Mouse (Mus musculus) liver, embryonic 11.5 days (tissue): ENCODE measurements around the gene Rab29. TPM values are rescaled to one million over a fixed set of nuclear protein-coding genes. Genes with fewer than 3 reads are reported as not detected.
A peak's percentile ranks its signal among the peaks of the same experiment; 100 is the strongest.
"Not testable (repeated sequence)": the region's sequence is repeated elsewhere in the genome, so short reads cannot be mapped to it uniquely, and the experiment has no call there.

Experiments used
- ATAC-seq: fragments of 200-750 bp; cut with Nextera tagmentation; replicated peaks from 2 replicates; pipeline ENCODE4 v1.8.0; 2017; ENCODE audit warnings: moderate number of reproducible peaks, mild to moderate bottlenecking, moderate TSS enrichment, moderate library complexity; ENCODE audit not compliant: low FRiP score
- DNase-seq: peaks from one replicate; pipeline ENCODE4 v3.0.0-alpha.2; 2017; ENCODE audit warnings: low spot score
- H3K27ac ChIP-seq: fragments of 300-500 bp; sonication (generic); 2 replicates; pipeline ENCODE4 v1.5.1; 2014; ENCODE audit warnings: mild to moderate bottlenecking, low read depth, low read length, control low read depth
- H3K27me3 ChIP-seq: fragments of 300-500 bp; sonication (generic); replicated peaks from 2 replicates; pipeline ENCODE4 v1.6.1; 2014; ENCODE audit warnings: low read length, mixed read lengths; ENCODE audit not compliant: control insufficient read depth, insufficient read depth
- H3K36me3 ChIP-seq: fragments of 300-500 bp; sonication (generic); 2 replicates; pipeline ENCODE4 v1.6.1; 2014; ENCODE audit warnings: mild to moderate bottlenecking, low read length, moderate library complexity, mixed read lengths; ENCODE audit not compliant: control insufficient read depth, insufficient read depth
- H3K4me1 ChIP-seq: fragments of 300-500 bp; sonication (generic); replicated peaks from 2 replicates; pipeline ENCODE4 v1.6.1; 2014; ENCODE audit warnings: low read length, mixed read lengths; ENCODE audit not compliant: control insufficient read depth, insufficient read depth
- H3K4me2 ChIP-seq: fragments of 300-500 bp; sonication (generic); 2 replicates; pipeline ENCODE4 v1.6.1; 2014; ENCODE audit warnings: mild to moderate bottlenecking, control low read depth, moderate library complexity
- H3K4me3 ChIP-seq: fragments of 300-500 bp; sonication (generic); 2 replicates; pipeline ENCODE4 v1.5.1; 2014; ENCODE audit warnings: low read depth, low read length, control low read depth
- H3K9ac ChIP-seq: fragments of 300-500 bp; sonication (generic); 2 replicates; pipeline ENCODE4 v1.6.1; 2014; ENCODE audit warnings: low read depth, low read length, control low read depth
- H3K9me3 ChIP-seq: fragments of 300-500 bp; sonication (generic); 2 replicates; pipeline ENCODE4 v1.6.1; 2016; ENCODE audit warnings: low read length, inconsistent platforms, mixed read lengths; ENCODE audit not compliant: control insufficient read depth
- WGBS: fragments of 180-500 bp; shearing (Covaris S2); extraction: QIAGEN DNeasy Blood & Tissue Kit; methylation state at CpG from one replicate; pipeline ENCODE4 v1.1.7; 2014; 5-methylcytosine and 5-hydroxymethylcytosine counted together
- polyA plus RNA-seq: library from polyadenylated mRNA; unstranded; fragments of >200 nt; fragmentation: Nextera tagmentation; extraction: Ambion mirVana; gene quantifications from 2 replicates; pipeline ENCODE4 v1.2.1, GENCODE M21; 2014

The Rab29 gene
- polyA plus RNA-seq: 20.4 and 20.6 TPM in 2 replicates

DNA sequence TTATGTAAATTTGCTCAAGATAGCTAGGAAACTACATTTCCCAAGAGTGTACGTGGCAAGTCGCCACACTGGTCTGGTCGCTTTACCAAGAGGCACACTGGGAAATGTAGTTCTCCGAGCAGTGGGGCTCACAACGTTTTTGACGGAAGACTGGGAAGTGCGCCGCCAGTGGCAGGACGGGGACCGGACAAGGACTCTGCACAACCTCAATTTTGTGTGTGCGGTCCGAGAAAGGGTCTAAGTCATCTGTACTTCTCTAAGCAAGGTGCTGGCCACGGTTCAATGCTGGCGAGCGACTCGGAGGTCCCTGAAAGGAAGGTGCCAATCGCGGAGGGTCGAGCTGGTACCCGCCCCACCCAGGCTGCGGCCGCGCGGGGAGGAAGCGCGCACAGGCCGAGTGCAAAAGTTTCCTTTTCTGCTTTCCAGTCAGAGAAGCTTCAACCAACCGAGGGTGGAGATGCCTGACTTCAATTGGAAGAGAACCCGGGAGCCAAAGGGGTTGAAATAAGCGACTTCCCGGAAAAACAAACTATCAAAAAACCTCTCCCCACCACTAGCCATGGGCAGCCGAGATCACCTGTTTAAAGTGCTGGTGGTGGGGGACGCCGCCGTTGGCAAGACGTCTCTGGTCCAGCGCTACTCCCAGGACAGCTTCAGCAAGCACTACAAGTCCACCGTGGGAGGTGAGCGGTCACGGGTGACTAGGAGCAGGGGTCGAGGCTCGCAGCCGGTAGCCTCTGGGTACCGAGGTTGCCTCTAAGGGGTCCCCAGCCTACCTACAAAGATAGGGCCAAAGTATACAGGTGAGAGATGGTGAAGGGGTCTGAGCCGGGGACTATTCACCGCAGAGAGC, at the start of gene Rab29:
TSS of gene Rab29 (plus strand) at position 132 of the 853 bp plus-strand sequence.
- Histone ChIP-seq H3K4me3 (peak within 1 kb of the TSS; percentile 66), H3K27me3 (no peaks in the 10 kb centered on the region), H3K4me2 (peak within 1 kb of the TSS; percentile 90), H3K27ac (no peak within 1 kb of the TSS), H3K9ac (peak within 1 kb of the TSS; percentile 76), H3K9me3 (no peaks in the 10 kb centered on the region), H3K36me3 (no peaks in the 10 kb centered on the region), H3K4me1 (0 out of 2 replicates have a peak, but pooled peaks cover 2% of the 10 kb centered on the region)
- ATAC-seq: peak; percentile 97
- 2% methylated on average over 46 of the region's 46 CpGs for WGBS
- DNase-seq: peak; percentile 85

DNA sequence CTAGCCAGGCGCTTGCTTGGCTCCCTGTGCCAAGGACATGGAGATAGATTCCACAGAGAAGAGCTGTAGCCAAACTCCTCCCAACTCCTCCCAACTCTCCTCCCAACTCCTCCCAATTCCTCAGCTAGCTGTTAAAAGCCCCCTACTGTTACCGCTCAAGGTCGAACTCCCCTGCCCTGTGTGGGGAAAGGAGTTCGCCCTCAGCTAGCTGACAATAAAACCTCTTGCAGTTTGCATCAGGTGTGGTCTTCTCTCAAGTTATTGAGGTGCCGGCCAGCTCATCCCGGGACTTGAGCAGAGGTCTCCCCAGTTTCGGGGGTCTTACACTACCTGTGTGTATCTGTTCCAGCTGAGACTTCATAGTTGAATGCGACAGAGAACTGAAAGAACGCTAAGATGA, 46.7 kb upstream of the Rab29 start:
- not testable (repeated sequence) for H3K4me2 ChIP-seq

DNA sequence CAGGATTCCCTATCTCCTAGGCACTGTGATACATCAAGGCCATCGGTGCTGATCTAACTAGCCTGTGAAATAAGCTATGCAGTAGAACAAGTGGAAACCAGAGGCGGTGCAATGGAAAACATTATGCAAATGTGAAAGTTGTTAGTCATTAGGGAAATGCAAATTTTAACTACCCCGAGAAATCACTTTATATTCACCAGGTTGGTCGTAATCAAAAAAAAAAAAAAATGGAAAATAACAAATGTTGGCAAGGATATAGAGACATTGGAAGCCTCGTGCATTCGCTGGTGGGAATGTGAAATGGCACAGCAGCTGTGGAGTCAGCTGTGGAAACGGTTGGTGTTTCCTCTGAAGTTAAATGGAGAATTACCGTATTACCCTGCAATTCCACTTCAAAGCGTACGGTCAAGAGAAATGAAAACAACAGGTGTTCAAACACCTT, 46.1 kb upstream of the Rab29 start:
- H3K4me1 ChIP-seq: no peaks in the 10 kb centered on the region
- DNase-seq (no peak), ATAC-seq (no peak)
- no peaks in the 10 kb centered on the region for H3K36me3 ChIP-seq
- no peaks in the 10 kb centered on the region for H3K9me3 ChIP-seq
- WGBS: 84% methylated on average over 10 of the region's 10 CpGs
- H3K4me3 ChIP-seq: no peak overlapping the region
- H3K27me3 ChIP-seq: no peaks in the 10 kb centered on the region
- no peak overlapping the region for H3K4me2 ChIP-seq
- no peak overlapping the region for H3K9ac ChIP-seq
- no peak overlapping the region for H3K27ac ChIP-seq

More for the DNA sequence above, 46.7 kb upstream of the Rab29 start:
- H3K9ac ChIP-seq, H3K9me3 ChIP-seq, H3K36me3 ChIP-seq, H3K27ac ChIP-seq, ATAC-seq, H3K27me3 ChIP-seq, DNase-seq, H3K4me1 ChIP-seq, H3K4me3 ChIP-seq: not testable (repeated sequence)
- WGBS: 71% methylated on average over 8 of the region's 9 CpGs

DNA sequence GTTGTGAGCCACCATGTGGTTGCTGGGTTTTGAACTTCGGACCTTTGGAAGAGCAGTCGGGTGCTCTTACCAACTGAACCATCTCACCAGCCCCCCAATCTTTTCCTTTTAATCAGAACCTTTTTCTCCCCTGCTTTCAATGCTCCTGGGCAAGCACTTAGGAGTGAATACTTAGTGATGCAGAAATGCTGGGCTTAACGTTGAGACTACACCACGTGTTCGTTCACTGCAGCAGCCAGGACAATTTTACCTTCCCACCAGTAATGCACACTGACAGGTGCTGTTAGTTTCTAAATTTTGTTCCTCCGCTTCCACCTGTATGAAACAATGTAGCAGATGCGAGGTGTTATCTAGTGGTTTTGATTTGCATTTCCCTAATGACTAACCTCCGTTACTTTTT, 44.7 kb upstream of the Rab29 start:
- Histone ChIP-seq H3K27ac (no peak overlapping the region), H3K4me3 (no peak overlapping the region), H3K9me3 (no peaks in the 10 kb centered on the region), H3K9ac (no peak overlapping the region), H3K36me3 (no peaks in the 10 kb centered on the region), H3K4me2 (no peak overlapping the region), H3K27me3 (no peaks in the 10 kb centered on the region), H3K4me1 (no peaks in the 10 kb centered on the region)
- 78% methylated on average over 8 of the region's 8 CpGs for WGBS
- no peak for ATAC-seq
- DNase-seq: no peak

DNA sequence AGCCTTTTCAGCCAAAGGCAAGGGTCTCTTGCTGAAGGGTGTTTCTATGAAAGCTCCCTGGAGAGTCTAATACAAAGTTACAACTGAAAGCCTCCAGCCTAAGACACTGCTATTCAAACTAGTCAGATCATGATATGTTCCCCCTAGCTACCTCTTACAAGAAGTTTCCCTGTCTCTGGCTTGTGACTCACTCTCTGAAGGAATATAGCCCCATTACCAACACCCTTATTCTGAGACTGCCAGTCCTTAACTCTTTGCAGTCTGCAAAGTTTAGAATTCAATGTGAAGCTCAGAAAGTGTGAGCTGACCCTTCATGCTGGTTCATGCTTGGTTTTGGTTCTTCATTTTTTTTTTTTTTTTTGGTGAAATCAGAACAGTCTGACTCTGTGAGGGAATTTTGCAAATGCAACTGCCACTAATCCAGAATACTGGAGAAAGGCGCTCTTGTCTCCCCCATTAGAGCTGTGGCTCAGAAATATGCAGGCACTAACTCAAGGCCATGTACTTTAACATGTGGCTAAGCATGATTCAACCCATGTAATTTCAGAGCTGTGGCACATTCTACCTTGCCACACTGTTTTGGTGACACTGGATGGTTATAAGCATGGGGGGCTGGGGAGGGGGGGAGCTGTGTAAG, 44.0 kb upstream of the Rab29 start:
- WGBS: 87% methylated on average over 1 of the region's 1 CpGs
- no peak for ATAC-seq

DNA sequence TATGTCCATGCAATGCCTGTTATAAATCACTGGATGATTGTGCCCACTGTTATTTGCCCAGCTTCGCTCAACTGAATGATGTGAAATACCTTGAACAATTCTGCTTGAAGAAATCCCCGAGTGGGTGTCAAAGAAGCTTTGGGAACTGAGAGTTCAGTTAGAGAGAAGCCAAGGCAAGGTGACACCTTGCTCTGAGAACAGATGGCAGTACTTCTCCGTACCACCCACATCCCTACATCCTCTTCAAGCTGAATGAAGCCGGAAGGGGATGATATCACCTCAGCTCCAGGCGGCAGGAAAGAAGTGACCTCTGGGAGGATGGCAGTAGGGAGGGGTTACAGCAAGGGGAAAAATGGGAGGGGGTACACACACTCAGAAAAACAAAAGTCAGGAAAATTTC, 43.5 kb upstream of the Rab29 start:
- Histone ChIP-seq H3K27me3 (no peaks in the 10 kb centered on the region), H3K9me3 (no peaks in the 10 kb centered on the region), H3K4me3 (no peak overlapping the region), H3K4me1 (no peaks in the 10 kb centered on the region), H3K4me2 (no peak overlapping the region), H3K9ac (no peak overlapping the region), H3K27ac (no peak overlapping the region), H3K36me3 (no peaks in the 10 kb centered on the region)
- no peak for DNase-seq
- WGBS: 34% methylated on average over 5 of the region's 5 CpGs
- ATAC-seq: no peak

More for the DNA sequence above, 44.0 kb upstream of the Rab29 start:
- H3K4me2 ChIP-seq: no peak overlapping the region
- H3K27ac ChIP-seq: no peak overlapping the region
- no peak overlapping the region for H3K9ac ChIP-seq
- H3K9me3 ChIP-seq: no peaks in the 10 kb centered on the region
- no peak for DNase-seq
- no peaks in the 10 kb centered on the region for H3K4me1 ChIP-seq
- no peaks in the 10 kb centered on the region for H3K27me3 ChIP-seq
- H3K4me3 ChIP-seq: no peak overlapping the region
- no peaks in the 10 kb centered on the region for H3K36me3 ChIP-seq

DNA sequence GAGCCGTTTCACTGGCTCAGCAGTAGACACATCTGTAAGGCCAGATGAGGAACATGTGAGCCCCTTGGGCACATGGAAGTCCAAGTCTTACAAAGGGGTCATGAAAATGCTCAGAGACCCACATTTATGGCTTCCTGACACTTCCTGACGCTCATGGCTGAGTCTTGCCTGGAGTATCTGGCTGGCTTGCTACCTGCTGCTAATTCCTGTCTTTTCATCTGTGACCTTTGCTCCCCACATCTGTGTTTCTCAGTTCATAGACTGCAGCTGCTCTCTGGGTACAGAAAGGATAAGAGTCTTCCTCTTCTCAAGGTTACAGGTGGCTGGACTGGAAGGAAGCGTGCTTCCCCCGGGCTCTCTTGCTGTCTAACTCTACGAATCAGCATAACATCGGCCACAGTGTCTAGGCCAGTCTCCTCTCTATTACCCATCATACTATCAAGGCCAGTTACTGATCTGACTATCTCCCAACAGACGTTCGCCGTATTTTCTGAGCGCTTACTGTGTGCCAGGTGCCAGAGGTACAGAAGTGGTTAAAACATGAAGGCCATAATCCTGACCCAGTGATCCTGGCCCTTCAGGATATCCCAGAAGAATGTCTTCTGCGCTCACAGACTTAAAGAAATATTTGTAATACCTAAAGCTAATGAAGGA, 42.4 kb upstream of the Rab29 start:
- ATAC-seq (no peak), DNase-seq (no peak)
- no peak overlapping the region for H3K9ac ChIP-seq
- H3K4me1 ChIP-seq: peaks cover 3% of the 10 kb centered on the region; the same call in 1 of the 2 replicates
- no peak overlapping the region for H3K4me3 ChIP-seq
- H3K27me3 ChIP-seq: no peaks in the 10 kb centered on the region
- WGBS: 83% methylated on average over 11 of the region's 11 CpGs
- no peak overlapping the region for H3K27ac ChIP-seq
- no peaks in the 10 kb centered on the region for H3K36me3 ChIP-seq
- no peaks in the 10 kb centered on the region for H3K9me3 ChIP-seq
- H3K4me2 ChIP-seq: no peak overlapping the region

DNA sequence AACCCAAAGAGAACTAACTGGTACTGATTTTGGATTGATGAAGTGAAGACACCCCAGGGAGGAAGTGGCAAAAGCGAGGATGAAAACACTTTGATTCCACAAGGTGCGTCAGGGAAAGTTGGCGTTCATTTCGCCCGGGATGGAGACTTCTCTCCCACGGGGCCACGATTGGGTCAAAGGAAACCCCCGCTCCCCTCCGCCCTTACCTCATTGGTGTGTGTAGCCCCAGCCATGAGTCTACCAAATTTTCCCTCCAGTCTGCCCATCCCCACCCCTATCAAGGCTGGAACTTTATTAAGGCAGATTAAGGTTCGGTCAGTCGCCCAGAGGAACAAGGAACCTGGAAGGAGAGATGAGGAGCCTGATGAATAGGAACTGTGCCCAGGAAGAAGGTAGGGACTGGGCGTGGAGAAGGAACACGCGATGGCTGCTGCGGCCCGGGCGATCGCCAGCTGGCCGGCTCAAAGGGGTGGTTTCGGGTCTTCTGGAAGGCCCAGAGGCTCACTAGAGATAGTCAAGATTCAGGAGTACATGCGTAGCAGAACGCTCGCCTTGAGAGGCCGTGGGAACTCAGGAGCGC, 39.7 kb upstream of the Rab29 start, which contains the start of gene Slc41a1:
TSS of gene Slc41a1 (plus strand) at position 287 of the 580 bp plus-strand sequence.
- Histone ChIP-seq H3K4me3 (peak within 1 kb of the TSS; percentile 81), H3K9ac (peak within 1 kb of the TSS; percentile 86), H3K27me3 (no peaks in the 10 kb centered on the region), H3K27ac (peak within 1 kb of the TSS; percentile 58), H3K4me2 (peak within 1 kb of the TSS; percentile 94), H3K36me3 (peaks cover 3% of the 10 kb centered on the region; the same call in 1 of the 2 replicates), H3K4me1 (peaks cover 3% of the 10 kb centered on the region; the same call in 1 of the 2 replicates), H3K9me3 (no peaks in the 10 kb centered on the region)
- DNase-seq (no peak), ATAC-seq (peak; percentile 37)
- 2% methylated on average over 25 of the region's 25 CpGs for WGBS
